ENCODE assay signal across 8 mouse cellular contexts in genomic region chr15:83037755-83038483, GRCm38 (mm10). TPM values are rescaled to one million over a fixed set of nuclear protein-coding genes. Genes with fewer than 3 reads are reported as not detected.
A peak's percentile ranks its signal among the peaks of the same experiment; 100 is the strongest.
DNase-seq lines count a peak whose midpoint lies in the region; ATAC-seq and TF ChIP-seq lines count a peak whose summit lies in the region.

No protein-coding gene starts in this region.

- H3K27ac ChIP-seq in kidney, adult 2 months (ENCODE audit: insufficient read depth, low read depth, low read length), result no peak overlapping the region
- no peak overlapping the region for H3K27ac ChIP-seq in limb, embryonic 11.5 days (replicated peaks; ENCODE audit: low read depth, low read length)
- H3K27ac ChIP-seq in neural tube, embryonic 12.5 days, result 0 out of 2 replicates have a peak overlapping the region, but pooled peaks have one; percentile 15
- H3K27ac ChIP-seq in testis, adult 2 months (ENCODE audit: control insufficient read depth, insufficient read depth, low read depth, low read length), result no peak overlapping the region

- TF ChIP-seq CTCF in kidney, adult 2 months (conservative IDR thresholded peaks at IDR 0.05; ENCODE audit: insufficient read depth, insufficient read length, low read depth, low read length), result peak; percentile 96
- TF ChIP-seq CTCF in testis, adult 2 months (IDR thresholded peaks at IDR 0.05; ENCODE audit: control insufficient read depth, insufficient read depth, insufficient replicate concordance, low read depth, low read length), result peak; percentile 98

- no peaks in the 10 kb centered on the region for H3K27me3 ChIP-seq in kidney, adult 2 months (replicated peaks; ENCODE audit: control insufficient read depth, insufficient read depth, low read length)
- H3K27me3 ChIP-seq in limb, embryonic 11.5 days (ENCODE audit: control insufficient read depth, insufficient read depth, low read length), result peaks cover 10% of the 10 kb centered on the region; the same call in 1 of the 2 replicates
- H3K27me3 ChIP-seq in neural tube, embryonic 12.5 days (replicated peaks), result peaks cover 29% of the 10 kb centered on the region; the same call in 1 of the 2 replicates
- H3K27me3 ChIP-seq in testis, adult 2 months (ENCODE audit: control insufficient read depth, insufficient read depth, low read length), result no peaks in the 10 kb centered on the region

- peak; percentile 61 for DNase-seq in 3134 (ENCODE audit: extremely low read depth, insufficient read length, low spot score)
- DNase-seq in adrenal gland, adult (ENCODE audit: inconsistent age in 2 of 2, low spot score in 1 of 2), result peak; percentile 89 to 97
- peak; percentile 89 for DNase-seq in embryo, embryonic 10.5 days (ENCODE audit: low spot score)
- peak; percentile 89 for DNase-seq in gastrocnemius, postnatal 14 days
- peak; percentile 93 for DNase-seq in kidney, adult 2 months
- DNase-seq in limb, embryonic 11.5 days (ENCODE audit: low spot score), result peak; percentile 97

- H3K9me3 ChIP-seq in limb, embryonic 11.5 days (ENCODE audit: control insufficient read depth, low read length), result no peaks in the 10 kb centered on the region
- H3K9me3 ChIP-seq in neural tube, embryonic 12.5 days, result no peaks in the 10 kb centered on the region

- ATAC-seq in limb, embryonic 11.5 days (ENCODE audit: insufficient number of reproducible peaks, low FRiP score, low TSS enrichment, low read depth), result 0 out of 2 replicates have a peak, but pooled peaks have one; percentile 46
- no peak for ATAC-seq in neural tube, embryonic 12.5 days (ENCODE audit: low FRiP score, low read depth)

- no peak overlapping the region for H3K4me2 ChIP-seq in limb, embryonic 11.5 days (ENCODE audit: low read depth, severe bottlenecking)
- 0 out of 2 replicates have a peak overlapping the region, but pooled peaks have one; percentile 5 for H3K4me2 ChIP-seq in neural tube, embryonic 12.5 days (replicated peaks)

- no peak overlapping the region for H3K4me3 ChIP-seq in kidney, adult 2 months (ENCODE audit: insufficient read depth, low read depth, low read length)
- no peak overlapping the region for H3K4me3 ChIP-seq in limb, embryonic 11.5 days (ENCODE audit: low read depth, low read length)
- no peak overlapping the region for H3K4me3 ChIP-seq in neural tube, embryonic 12.5 days
- H3K4me3 ChIP-seq in testis, adult 2 months (ENCODE audit: control insufficient read depth, low read depth, low read length), result no peak overlapping the region

- intact Hi-C loops in gastrocnemius, postnatal 14 days (cut with DNase I; ENCODE audit: low total_unique reads), result loop anchor here (2.0 to 10.0 kb wide), 2 partner anchors 123 to 223 kb away; no protein-coding TSS in a partner anchor

- no peaks in the 10 kb centered on the region for H3K4me1 ChIP-seq in kidney, adult 2 months (ENCODE audit: control insufficient read depth, insufficient read depth, low read length)
- H3K4me1 ChIP-seq in limb, embryonic 11.5 days (ENCODE audit: control insufficient read depth, insufficient read depth, low read length), result peaks cover 15% of the 10 kb centered on the region
- H3K4me1 ChIP-seq in neural tube, embryonic 12.5 days, result peaks cover 44% of the 10 kb centered on the region
- peaks cover 2% of the 10 kb centered on the region for H3K4me1 ChIP-seq in testis, adult 2 months (ENCODE audit: control insufficient read depth, insufficient read depth, low read length)

- TF ChIP-seq POLR2A in kidney, adult 2 months (IDR thresholded peaks at IDR 0.05; ENCODE audit: low read depth, low read length), result no peak
- TF ChIP-seq POLR2A in testis, adult 2 months (IDR thresholded peaks at IDR 0.05; ENCODE audit: control insufficient read depth, low read depth, low read length), result no peak

- no peak overlapping the region for H3K9ac ChIP-seq in limb, embryonic 11.5 days (ENCODE audit: low read length)
- H3K9ac ChIP-seq in neural tube, embryonic 12.5 days, result no peak overlapping the region

- 2% methylated on average over 8 of the region's 8 CpGs for WGBS in kidney, adult 2 months
- 5% methylated on average over 8 of the region's 8 CpGs for WGBS in limb, embryonic 11.5 days
- WGBS in neural tube, embryonic 12.5 days, result 2% methylated on average over 8 of the region's 8 CpGs

- H3K36me3 ChIP-seq in kidney, adult 2 months (ENCODE audit: control insufficient read depth, insufficient read depth, low read length), result no peaks in the 10 kb centered on the region
- no peaks in the 10 kb centered on the region for H3K36me3 ChIP-seq in limb, embryonic 11.5 days (ENCODE audit: control insufficient read depth, insufficient read depth, low read length)
- no peaks in the 10 kb centered on the region for H3K36me3 ChIP-seq in neural tube, embryonic 12.5 days
- no peaks in the 10 kb centered on the region for H3K36me3 ChIP-seq in testis, adult 2 months (ENCODE audit: control insufficient read depth, insufficient read depth, low read length)

RNA-seq across cellular contexts. Expression of gene Nfam1, which starts 4.8 kb away (rescaled TPM):
- 1 to 10 TPM; 1.0 to 1.4 TPM for total RNA-seq in gastrocnemius, postnatal 14 days (2021)
- 2.2 and 2.9 TPM in 2 replicates for polyA plus RNA-seq in kidney, adult 2 months (2012; rRNA removed)
- 1.9 and 3.0 TPM in 2 replicates for polyA plus RNA-seq in limb, embryonic 11.5 days (2014; fragmentation: Nextera tagmentation; extraction: Ambion mirVana)
- 2.4 and 2.9 TPM in 2 replicates for polyA plus RNA-seq in neural tube, embryonic 12.5 days (2016; fragmentation: Nextera tagmentation; extraction: Ambion mirVana)
- polyA plus RNA-seq in testis, adult 2 months (2012; rRNA removed), result 1.3 and 1.5 TPM in 2 replicates

RNA-seq across cellular contexts. Expression of gene Tcf20, which starts 50.2 kb away (rescaled TPM):
- total RNA-seq in gastrocnemius, postnatal 14 days (2021), result 10 to 100 TPM; 21.9 to 26.0 TPM
- polyA plus RNA-seq in kidney, adult 2 months (2012; rRNA removed), result 17.8 and 18.1 TPM in 2 replicates
- polyA plus RNA-seq in limb, embryonic 11.5 days (2014; fragmentation: Nextera tagmentation; extraction: Ambion mirVana), result 12.3 and 14.3 TPM in 2 replicates
- 9.8 and 11.8 TPM in 2 replicates for polyA plus RNA-seq in neural tube, embryonic 12.5 days (2016; fragmentation: Nextera tagmentation; extraction: Ambion mirVana)
- 26.0 and 27.1 TPM in 2 replicates for polyA plus RNA-seq in testis, adult 2 months (2012; rRNA removed)

RNA-seq across cellular contexts. Expression of gene Serhl, which starts 51.4 kb away (rescaled TPM):
- 10 to 100 TPM; 31.9 to 32.5 TPM for total RNA-seq in gastrocnemius, postnatal 14 days (2021)
- polyA plus RNA-seq in kidney, adult 2 months (2012; rRNA removed), result 106 and 124 TPM in 2 replicates
- polyA plus RNA-seq in limb, embryonic 11.5 days (2014; fragmentation: Nextera tagmentation; extraction: Ambion mirVana), result 45.6 and 48.2 TPM in 2 replicates
- 40.0 and 42.1 TPM in 2 replicates for polyA plus RNA-seq in neural tube, embryonic 12.5 days (2016; fragmentation: Nextera tagmentation; extraction: Ambion mirVana)
- polyA plus RNA-seq in testis, adult 2 months (2012; rRNA removed), result 34.3 and 37.5 TPM in 2 replicates
